Mouse (Mus musculus) bone marrow, adult 2 months (tissue): ENCODE measurements around the gene Sf3b3. TPM values are rescaled to one million over a fixed set of nuclear protein-coding genes. Genes with fewer than 3 reads are reported as not detected.
"Not testable (repeated sequence)": the region's sequence is repeated elsewhere in the genome, so short reads cannot be mapped to it uniquely, and the experiment has no call there.

ENCODE experiments used
- H3K27ac ChIP-seq: fragments of 200-500 bp; 2 replicates; pipeline ENCODE4 v1.5.1; 2012; ENCODE audit warnings: low read depth, mild to moderate bottlenecking, control low read depth, inconsistent platforms, low read length; ENCODE audit not compliant: control insufficient read depth, poor library complexity, insufficient read depth
- H3K4me1 ChIP-seq: fragments of 200-500 bp; 2 replicates; pipeline ENCODE4 v1.6.1; 2011; ENCODE audit warnings: low read length; ENCODE audit not compliant: control insufficient read depth, insufficient read depth
- H3K4me3 ChIP-seq: fragments of 200-500 bp; replicated peaks from 2 replicates; pipeline ENCODE3; 2011; ENCODE audit warnings: mild to moderate bottlenecking, low read depth, low read length, control low read depth; ENCODE audit not compliant: control insufficient read depth
- CTCF ChIP-seq: fragments of 200-500 bp; IDR thresholded peaks from 2 replicates; pipeline ENCODE4 v1.5.1; 2011; ENCODE audit warnings: low read length, control low read depth; ENCODE audit not compliant: control insufficient read depth, insufficient read depth
- POLR2A ChIP-seq: fragments of 200-500 bp; IDR thresholded peaks from 2 replicates; pipeline ENCODE4 v1.6.1; 2011; ENCODE audit warnings: low read depth, mild to moderate bottlenecking, control low read depth, low read length, borderline replicate concordance; ENCODE audit not compliant: control insufficient read depth
- WGBS: fragments of 180-500 bp; shearing (Covaris S2); methylation state at CpG from one replicate; pipeline ENCODE4 v1.1.7; 2018; 5-methylcytosine and 5-hydroxymethylcytosine counted together
- polyA plus RNA-seq: library from polyadenylated mRNA; stranded (reverse); fragments of >200 nt; gene quantifications from 2 replicates; pipeline ENCODE4 v1.2.4, GENCODE M21; 2011; ENCODE audit warnings: low replicate concordance; ENCODE audit not compliant: missing spikeins, insufficient read depth, insufficient read length

Gene Sf3b3
- polyA plus RNA-seq, 1 experiment, result 56.3 TPM

- H3K4me3 ChIP-seq, result peak overlapping the region; percentile 27
- H3K4me1 ChIP-seq, result no peaks in the 10 kb centered on the region
- H3K27ac ChIP-seq, result no peak overlapping the region
- WGBS, result 41% methylated on average over 7 of the region's 7 CpGs
- TF ChIP-seq POLR2A (no peak), CTCF (peak; percentile 59)
Measured at GRCm38 (mm10) chr8:110859651-110860501, 13.3 kb upstream of the Sf3b3 start.

DNA sequence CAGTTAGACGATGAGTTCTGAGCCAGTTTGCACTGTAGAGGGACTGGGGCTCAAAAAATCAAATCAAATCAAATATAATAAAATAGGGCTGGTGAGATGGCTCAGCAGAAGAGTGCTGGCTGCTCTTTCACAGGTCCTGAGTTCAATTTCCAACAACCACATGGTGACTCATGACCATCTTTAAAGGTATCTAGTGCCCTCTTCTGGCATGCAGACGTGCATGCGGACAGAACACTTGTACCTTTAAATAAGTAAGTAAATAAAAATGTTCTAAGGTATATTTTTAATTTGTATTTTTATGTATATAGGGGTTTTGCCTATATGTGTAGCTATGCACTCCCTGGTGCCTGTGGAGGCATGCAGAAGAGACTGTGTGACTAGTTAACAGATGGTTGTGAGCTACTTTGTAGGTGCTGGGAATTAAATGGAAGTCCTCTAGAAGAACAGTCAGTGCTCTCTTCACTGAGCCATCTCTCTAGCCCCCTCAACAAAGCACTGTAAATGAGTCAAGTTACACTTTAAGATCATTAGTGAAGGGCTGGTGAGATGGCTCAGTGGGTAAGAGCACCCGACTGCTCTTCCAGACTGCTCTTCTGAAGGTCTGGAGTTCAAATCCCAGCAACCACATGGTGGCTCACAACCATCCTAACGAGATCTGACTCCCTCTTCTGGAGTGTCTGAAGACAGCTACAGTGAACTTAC lies 10.3 kb upstream of the Sf3b3 start:
- TF ChIP-seq POLR2A (no peak), CTCF (no peak)
- Histone ChIP-seq H3K27ac (no peak overlapping the region), H3K4me1 (no peaks in the 10 kb centered on the region), H3K4me3 (no peak overlapping the region)
- WGBS, result 77% methylated on average over 5 of the region's 5 CpGs

GRCm38 (mm10) chr8:110856073-110856472 lies 9.5 kb upstream of the Sf3b3 start:
- H3K27ac ChIP-seq, H3K4me3 ChIP-seq, H3K4me1 ChIP-seq: not testable (repeated sequence)
- WGBS, result 88% methylated on average over 4 of the region's 4 CpGs

DNA sequence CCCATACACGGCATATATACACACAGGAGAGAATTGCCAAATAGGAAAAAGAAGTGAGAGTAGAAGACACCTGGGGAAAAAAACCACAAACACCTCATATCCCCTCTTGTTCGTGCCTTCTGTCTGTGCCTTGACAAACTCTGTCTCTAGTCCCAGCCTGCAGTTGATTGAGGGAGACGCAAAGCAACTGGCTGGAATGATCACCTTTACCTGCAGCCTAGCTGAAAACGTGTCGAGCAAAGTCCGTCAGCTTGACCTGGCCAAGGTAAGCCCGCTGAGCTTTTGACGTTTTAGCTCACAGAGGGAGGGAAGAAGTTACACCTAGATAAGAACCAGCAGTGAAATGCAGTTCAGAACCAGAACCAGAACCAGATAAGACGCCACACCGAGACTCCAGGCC lies 4.6 kb upstream of the Sf3b3 start:
- Histone ChIP-seq H3K4me1 (no peaks in the 10 kb centered on the region; the same call in 1 of the 2 replicates), H3K27ac (no peak overlapping the region), H3K4me3 (no peak overlapping the region)
- 91% methylated on average over 10 of the region's 10 CpGs for WGBS
- TF ChIP-seq POLR2A (no peak), CTCF (no peak)

GRCm38 (mm10) chr8:110847645-110848495 lies 1.3 kb upstream of the Sf3b3 start:
- Histone ChIP-seq H3K27ac (no peak overlapping the region), H3K4me1 (peaks cover 2% of the 10 kb centered on the region), H3K4me3 (peak overlapping the region; percentile 15)
- WGBS, result 48% methylated on average over 14 of the region's 14 CpGs
- TF ChIP-seq POLR2A, result no peak
- TF ChIP-seq CTCF, result no peak

DNA sequence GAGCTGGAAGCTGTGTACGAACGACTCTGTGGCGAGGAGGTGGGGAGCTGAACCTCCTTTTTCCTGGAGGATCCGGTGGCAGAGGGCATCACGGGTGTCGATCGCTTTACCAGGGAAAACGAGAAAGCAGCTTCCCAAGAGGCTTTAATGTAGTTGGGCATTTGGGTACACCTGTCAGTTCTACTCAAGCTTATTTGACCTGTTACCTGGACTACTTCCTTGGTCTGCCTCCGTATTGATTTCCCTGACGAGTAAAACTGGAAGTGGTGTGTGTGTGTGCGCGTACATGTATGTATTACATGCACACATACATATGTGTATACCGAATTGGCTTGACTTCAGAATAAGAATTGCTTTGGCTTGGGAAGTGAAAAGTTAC lies 573 bp upstream of the Sf3b3 start:
- Histone ChIP-seq H3K27ac (peak overlapping the region; percentile 69), H3K4me1 (peaks cover 2% of the 10 kb centered on the region), H3K4me3 (peak overlapping the region; percentile 89)
- no peak for TF ChIP-seq CTCF
- WGBS, result under 1% methylated on average over 13 of the region's 13 CpGs

DNA sequence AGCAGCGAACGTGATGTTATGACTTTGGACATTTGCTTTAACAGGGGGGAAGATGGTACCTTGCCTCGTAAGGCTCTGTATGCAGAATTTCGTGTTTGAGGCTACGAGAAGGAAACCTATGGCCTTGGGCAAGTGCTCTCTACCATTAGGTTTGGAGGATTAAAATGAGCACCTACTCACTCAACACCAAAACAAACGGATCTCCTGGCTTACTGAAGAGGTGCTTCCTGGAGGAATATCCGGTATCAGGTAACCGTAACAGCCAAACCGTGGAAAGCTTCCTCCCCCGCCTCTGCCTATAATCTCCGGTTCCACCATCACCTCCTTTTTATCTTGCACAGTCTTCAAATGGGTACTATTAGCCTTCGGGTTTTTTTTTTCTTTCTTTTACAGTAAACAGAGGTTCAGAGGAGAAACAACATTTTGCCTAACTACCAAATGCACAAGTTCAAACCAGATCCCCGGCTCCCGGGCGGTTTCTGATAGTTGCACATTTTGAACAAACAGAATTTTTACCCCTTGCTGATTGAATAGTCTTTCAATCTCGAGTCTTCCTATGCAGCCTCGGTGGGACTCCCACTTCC lies 674 bp downstream of the Sf3b3 start:
- Histone ChIP-seq H3K27ac (peak overlapping the region; percentile 69), H3K4me3 (peak overlapping the region; percentile 99), H3K4me1 (peaks cover 2% of the 10 kb centered on the region)
- TF ChIP-seq CTCF, result no peak
- TF ChIP-seq POLR2A, result no peak
- under 1% methylated on average over 17 of the region's 17 CpGs for WGBS

GRCm38 (mm10) chr8:110844941-110845340 lies 1.6 kb downstream of the Sf3b3 start:
- H3K27ac ChIP-seq, result no peak overlapping the region
- no peak overlapping the region for H3K4me3 ChIP-seq
- no peak for TF ChIP-seq CTCF
- TF ChIP-seq POLR2A, result no peak
- H3K4me1 ChIP-seq, result peaks cover 2% of the 10 kb centered on the region
- 42% methylated on average over 3 of the region's 3 CpGs for WGBS
